Mouse (Mus musculus): Measurements from ENCODE around the gene Grik5. TPM values are rescaled to one million over a fixed set of nuclear protein-coding genes. Genes with fewer than 3 reads are reported as not detected.

Grik5 gene
- polyA plus RNA-seq, 1 experiment from 2014 or later, result 17.1 TPM

DNA sequence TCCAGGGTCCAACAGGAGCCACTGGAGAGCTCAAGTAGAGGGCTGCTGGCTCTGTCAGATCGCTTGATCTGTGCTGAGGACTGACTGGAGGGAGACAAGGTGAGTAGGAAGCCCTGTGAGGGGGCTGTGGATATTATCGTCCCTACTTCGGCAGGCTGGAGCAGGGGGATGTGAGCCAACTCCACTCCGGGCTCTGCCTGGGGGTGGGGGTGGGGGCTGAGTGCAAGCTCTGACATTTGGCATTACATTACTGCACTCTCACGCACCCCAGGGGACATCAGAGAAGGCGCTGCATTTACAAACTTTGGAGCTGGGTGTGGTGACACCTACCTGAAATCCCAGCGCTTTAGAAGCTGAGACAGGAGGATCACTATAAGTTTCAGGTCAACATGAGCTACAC lies 60.6 kb downstream of the Grik5 start:
- ATAC-seq (replicated peaks), result no peak
- Histone ChIP-seq H3K9me3 (no peaks in the 10 kb centered on the region), H3K4me2 (replicated peaks) (no peak overlapping the region), H3K4me3 (no peak overlapping the region), H3K36me3 (peaks cover 32% of the 10 kb centered on the region), H3K27me3 (peaks cover 6% of the 10 kb centered on the region; the same call in 1 of the 2 replicates), H3K9ac (replicated peaks) (no peak overlapping the region), H3K27ac (replicated peaks) (no peak overlapping the region), H3K4me1 (peaks cover 44% of the 10 kb centered on the region)
- WGBS, result 78% methylated on average over 7 of the region's 7 CpGs

GRCm38 (mm10) chr7:25010090-25010913 lies 61.8 kb downstream of the Grik5 start:
- peaks cover 23% of the 10 kb centered on the region for H3K36me3 ChIP-seq
- 2% methylated on average over 67 of the region's 97 CpGs for WGBS
- ATAC-seq (replicated peaks), result no peak
- peak overlapping the region; percentile 52 for H3K9ac ChIP-seq (replicated peaks)
- H3K4me1 ChIP-seq, result peaks cover 55% of the 10 kb centered on the region
- peak overlapping the region; percentile 92 for H3K27ac ChIP-seq (replicated peaks)
- peak overlapping the region; percentile 53 for H3K4me2 ChIP-seq (replicated peaks)
- peak overlapping the region; percentile 34 for H3K4me3 ChIP-seq
- H3K27me3 ChIP-seq, result peaks cover 6% of the 10 kb centered on the region; the same call in 1 of the 2 replicates
- no peaks in the 10 kb centered on the region for H3K9me3 ChIP-seq

GRCm38 (mm10) chr7:25009099-25009700 lies 62.9 kb downstream of the Grik5 start:
- peak overlapping the region; percentile 34 for H3K4me3 ChIP-seq
- peaks cover 6% of the 10 kb centered on the region; the same call in 1 of the 2 replicates for H3K27me3 ChIP-seq
- H3K9me3 ChIP-seq, result no peaks in the 10 kb centered on the region
- peak overlapping the region; percentile 92 for H3K27ac ChIP-seq (replicated peaks)
- H3K9ac ChIP-seq (replicated peaks), result peak overlapping the region; percentile 52
- peaks cover 13% of the 10 kb centered on the region for H3K36me3 ChIP-seq
- WGBS, result 7% methylated on average over 20 of the region's 20 CpGs
- no peak; the same call in 1 of the 2 replicates for ATAC-seq (replicated peaks)
- H3K4me1 ChIP-seq, result peaks cover 58% of the 10 kb centered on the region
- peak overlapping the region; percentile 53 for H3K4me2 ChIP-seq (replicated peaks)

- Histone ChIP-seq H3K27ac (replicated peaks) (peak overlapping the region; percentile 92), H3K27me3 (peaks cover 6% of the 10 kb centered on the region; the same call in 1 of the 2 replicates), H3K9me3 (no peaks in the 10 kb centered on the region), H3K9ac (replicated peaks) (peak overlapping the region; percentile 52), H3K4me3 (peak overlapping the region; percentile 34), H3K36me3 (peaks cover 9% of the 10 kb centered on the region), H3K4me2 (replicated peaks) (peak overlapping the region; percentile 53), H3K4me1 (peaks cover 64% of the 10 kb centered on the region)
- no peak for ATAC-seq (replicated peaks)
- WGBS, result 1% methylated on average over 17 of the region's 17 CpGs
These were observed 63.5 kb downstream of the Grik5 start for GRCm38 (mm10) chr7:25008635-25009034.

GRCm38 (mm10) chr7:25007609-25008374 lies 64.4 kb downstream of the Grik5 start:
- H3K9ac ChIP-seq (replicated peaks), result peak overlapping the region; percentile 52
- H3K27me3 ChIP-seq, result peaks cover 6% of the 10 kb centered on the region; the same call in 1 of the 2 replicates
- H3K4me2 ChIP-seq (replicated peaks), result peak overlapping the region; percentile 53
- H3K4me3 ChIP-seq, result peak overlapping the region; percentile 34
- 10% methylated on average over 8 of the region's 8 CpGs for WGBS
- H3K9me3 ChIP-seq, result no peaks in the 10 kb centered on the region
- H3K36me3 ChIP-seq, result peaks cover 5% of the 10 kb centered on the region
- ATAC-seq (replicated peaks), result peak; percentile 20
- peaks cover 73% of the 10 kb centered on the region for H3K4me1 ChIP-seq
- H3K27ac ChIP-seq (replicated peaks), result peak overlapping the region; percentile 92

DNA sequence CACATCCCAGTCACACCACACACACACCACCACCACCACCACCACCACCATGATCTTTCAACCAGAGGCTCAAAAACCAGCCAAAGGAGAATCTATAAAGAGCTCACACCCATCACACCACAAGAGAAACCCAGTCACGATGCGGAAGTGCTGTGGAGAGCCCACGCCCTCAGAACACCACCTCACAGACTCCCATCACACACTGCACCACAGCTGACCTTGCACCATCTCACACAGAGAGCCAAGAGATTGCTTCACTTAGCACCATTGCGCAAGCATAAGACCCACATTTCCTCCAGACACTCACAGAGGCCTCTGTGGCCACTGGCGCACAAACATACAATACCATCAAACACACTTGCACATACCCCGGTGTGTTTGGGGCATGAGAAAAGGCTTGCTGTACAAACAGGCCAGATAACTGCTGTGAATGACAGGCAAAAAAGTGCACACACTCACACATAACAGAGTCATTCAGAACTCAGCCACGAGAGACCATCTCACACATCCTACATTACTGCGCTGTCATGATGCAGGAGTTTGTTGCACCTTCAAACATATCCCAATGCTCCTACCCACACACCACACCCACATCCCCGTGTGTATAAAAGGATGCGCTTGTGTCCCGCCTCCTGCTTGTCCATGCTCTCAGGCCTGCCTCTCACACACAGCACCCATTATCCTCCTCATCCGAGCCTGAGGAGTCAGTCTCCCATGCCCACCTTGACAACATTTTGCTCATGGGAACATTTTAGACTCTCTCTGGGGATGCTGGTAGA lies 65.4 kb downstream of the Grik5 start:
- Histone ChIP-seq H3K36me3 (no peaks in the 10 kb centered on the region), H3K4me1 (peaks cover 82% of the 10 kb centered on the region), H3K9ac (replicated peaks) (no peak overlapping the region), H3K4me2 (replicated peaks) (0 out of 2 replicates have a peak overlapping the region, but pooled peaks have one; percentile 53), H3K27ac (replicated peaks) (peak overlapping the region; percentile 92), H3K9me3 (no peaks in the 10 kb centered on the region), H3K27me3 (peaks cover 6% of the 10 kb centered on the region; the same call in 1 of the 2 replicates), H3K4me3 (no peak overlapping the region)
- WGBS, result 75% methylated on average over 12 of the region's 12 CpGs
- no peak for ATAC-seq (replicated peaks)

GRCm38 (mm10) chr7:25006171-25006570 lies 66.0 kb downstream of the Grik5 start:
- WGBS, result 67% methylated on average over 3 of the region's 3 CpGs
- peak overlapping the region; percentile 87 for H3K4me2 ChIP-seq (replicated peaks)
- peak overlapping the region; percentile 91; the same call in 1 of the 2 replicates for H3K9ac ChIP-seq (replicated peaks)
- H3K9me3 ChIP-seq, result no peaks in the 10 kb centered on the region
- no peaks in the 10 kb centered on the region for H3K36me3 ChIP-seq
- peaks cover 82% of the 10 kb centered on the region for H3K4me1 ChIP-seq
- H3K27me3 ChIP-seq, result peaks cover 3% of the 10 kb centered on the region; the same call in 1 of the 2 replicates
- H3K4me3 ChIP-seq, result peak overlapping the region; percentile 84
- ATAC-seq (replicated peaks), result peak; percentile 27; the same call in 1 of the 2 replicates
- peak overlapping the region; percentile 92 for H3K27ac ChIP-seq (replicated peaks)

GRCm38 (mm10) chr7:25005421-25006065 lies 66.6 kb downstream of the Grik5 start, which contains the start of gene Atp1a3:
Atp1a3 (minus strand) TSS chr7:25005958.
- Histone ChIP-seq H3K27me3 (peaks cover 3% of the 10 kb centered on the region; the same call in 1 of the 2 replicates), H3K4me1 (peaks cover 78% of the 10 kb centered on the region), H3K36me3 (0 out of 2 replicates have a peak, but pooled peaks cover 4% of the 10 kb centered on the region), H3K9me3 (no peaks in the 10 kb centered on the region), H3K4me3 (peak within 1 kb of the TSS; percentile 84), H3K4me2 (replicated peaks) (peak within 1 kb of the TSS; percentile 87), H3K27ac (replicated peaks) (peak within 1 kb of the TSS; percentile 92), H3K9ac (replicated peaks) (peak within 1 kb of the TSS; percentile 91)
- WGBS, result under 1% methylated on average over 54 of the region's 54 CpGs
- ATAC-seq (replicated peaks), result peak; percentile 87

GRCm38 (mm10) chr7:25004806-25005205 lies 67.3 kb downstream of the Grik5 start:
- 26% methylated on average over 9 of the region's 9 CpGs for WGBS
- H3K4me2 ChIP-seq (replicated peaks), result peak overlapping the region; percentile 87
- H3K27me3 ChIP-seq, result peaks cover 3% of the 10 kb centered on the region; the same call in 1 of the 2 replicates
- ATAC-seq (replicated peaks), result no peak
- H3K9me3 ChIP-seq, result no peaks in the 10 kb centered on the region
- peak overlapping the region; percentile 84 for H3K4me3 ChIP-seq
- H3K36me3 ChIP-seq, result peaks cover 12% of the 10 kb centered on the region; the same call in 1 of the 2 replicates
- H3K9ac ChIP-seq (replicated peaks), result peak overlapping the region; percentile 91
- H3K4me1 ChIP-seq, result peaks cover 71% of the 10 kb centered on the region
- peak overlapping the region; percentile 92 for H3K27ac ChIP-seq (replicated peaks)

- ATAC-seq (replicated peaks), result no peak
- Histone ChIP-seq H3K27me3 (no peaks in the 10 kb centered on the region), H3K4me2 (replicated peaks) (peak overlapping the region; percentile 87), H3K9ac (replicated peaks) (peak overlapping the region; percentile 91), H3K4me3 (peak overlapping the region; percentile 84), H3K36me3 (peaks cover 16% of the 10 kb centered on the region; the same call in 1 of the 2 replicates), H3K27ac (replicated peaks) (no peak overlapping the region; the same call in 1 of the 2 replicates), H3K9me3 (no peaks in the 10 kb centered on the region), H3K4me1 (peaks cover 62% of the 10 kb centered on the region)
- 80% methylated on average over 8 of the region's 8 CpGs for WGBS
These were observed 68.2 kb downstream of the Grik5 start for GRCm38 (mm10) chr7:25003820-25004388.
